In genomic region chr1:39186711-39187437, GRCm38 (mm10) we compare ENCODE assay signal across 12 mouse cellular contexts. TPM values are rescaled to one million over a fixed set of nuclear protein-coding genes. Genes with fewer than 3 reads are reported as not detected.
DNase-seq lines count a peak whose midpoint lies in the region; ATAC-seq lines count a peak whose summit lies in the region.
"Had no signal": no experiment of that assay in that cellular context is flagged by ENCODE, and none has a peak within 500 bp of the region (broad histone marks: within the 10 kb centered on the region; RNA-seq: fewer than 3 reads in every experiment).

No protein-coding gene starts in this region.

- no peaks in the 10 kb centered on the region for H3K36me3 ChIP-seq in heart, embryonic 15.5 days
- no peaks in the 10 kb centered on the region for H3K36me3 ChIP-seq in intestine, embryonic 16.5 days (ENCODE audit: control insufficient read depth, insufficient read depth, low read length)
- no peaks in the 10 kb centered on the region for H3K36me3 ChIP-seq in lung, embryonic 15.5 days
- H3K36me3 ChIP-seq: limb, embryonic 12.5 days; neural tube, embryonic 12.5 days had no signal

- DNase-seq in heart, postnatal 36 days, result no peak
- DNase-seq in R1 (ENCODE audit: low read depth, low spot score), result peak; percentile 92
- no peak for DNase-seq in gastrocnemius, adult 8-10 months (ENCODE audit: low spot score in 2 of 2)
- DNase-seq in layer of hippocampus, postnatal 36 days, result no peak
- DNase-seq in right cerebral cortex, adult 2 months (ENCODE audit: low spot score in 2 of 2), result no peak

- no peaks in the 10 kb centered on the region for H3K9me3 ChIP-seq in heart, embryonic 15.5 days (replicated peaks)
- H3K9me3 ChIP-seq in intestine, embryonic 16.5 days (ENCODE audit: control insufficient read depth, low read length), result no peaks in the 10 kb centered on the region
- H3K9me3 ChIP-seq in lung, embryonic 15.5 days, result no peaks in the 10 kb centered on the region
- H3K9me3 ChIP-seq: limb, embryonic 12.5 days; neural tube, embryonic 12.5 days had no signal

- H3K4me3 ChIP-seq in heart, embryonic 15.5 days, result no peak overlapping the region
- no peak overlapping the region for H3K4me3 ChIP-seq in intestine, embryonic 16.5 days (ENCODE audit: low read length)
- H3K4me3 ChIP-seq in lung, embryonic 15.5 days, result no peak overlapping the region
- H3K4me3 ChIP-seq: limb, embryonic 12.5 days; neural tube, embryonic 12.5 days had no signal

- ATAC-seq in heart, embryonic 15.5 days (replicated peaks; ENCODE audit: insufficient number of reproducible peaks, insufficient read depth, low FRiP score, low read depth), result 0 out of 2 replicates have a peak, but pooled peaks have one; percentile 27
- peak; percentile 86 for ATAC-seq in intestine, embryonic 16.5 days
- ATAC-seq in lung, embryonic 15.5 days (ENCODE audit: borderline replicate concordance, extremely low read depth, low FRiP score, low TSS enrichment), result peak; percentile 84
- ATAC-seq: forebrain, embryonic 16.5 days had no signal

- no peak overlapping the region for H3K4me2 ChIP-seq in heart, embryonic 15.5 days
- H3K4me2 ChIP-seq in intestine, embryonic 16.5 days (ENCODE audit: low read depth, low read length), result no peak overlapping the region
- no peak overlapping the region for H3K4me2 ChIP-seq in lung, embryonic 15.5 days
- H3K4me2 ChIP-seq: limb, embryonic 12.5 days; neural tube, embryonic 12.5 days had no signal

- peaks cover 17% of the 10 kb centered on the region for H3K4me1 ChIP-seq in heart, embryonic 15.5 days (replicated peaks)
- H3K4me1 ChIP-seq in intestine, embryonic 16.5 days (ENCODE audit: control insufficient read depth, insufficient read depth, low read length), result no peaks in the 10 kb centered on the region
- H3K4me1 ChIP-seq in lung, embryonic 15.5 days, result peaks cover 4% of the 10 kb centered on the region; the same call in 1 of the 2 replicates
- H3K4me1 ChIP-seq: limb, embryonic 12.5 days; neural tube, embryonic 12.5 days had no signal

- intact Hi-C loops in heart, postnatal 36 days (cut with DNase I), result no loop called here

- peaks cover 7% of the 10 kb centered on the region; the same call in 1 of the 2 replicates for H3K27me3 ChIP-seq in heart, embryonic 15.5 days
- no peaks in the 10 kb centered on the region for H3K27me3 ChIP-seq in intestine, embryonic 16.5 days (replicated peaks; ENCODE audit: control insufficient read depth, insufficient read depth, low read length)
- no peaks in the 10 kb centered on the region for H3K27me3 ChIP-seq in lung, embryonic 15.5 days
- H3K27me3 ChIP-seq: CH12.LX had no signal

- no peak overlapping the region for H3K9ac ChIP-seq in heart, embryonic 15.5 days
- no peak overlapping the region for H3K9ac ChIP-seq in intestine, embryonic 16.5 days (ENCODE audit: low read depth, low read length)
- no peak overlapping the region for H3K9ac ChIP-seq in lung, embryonic 15.5 days
- H3K9ac ChIP-seq: limb, embryonic 12.5 days; neural tube, embryonic 12.5 days had no signal

- WGBS in heart, embryonic 15.5 days, result 44% methylated on average over 6 of the region's 6 CpGs
- 39% methylated on average over 6 of the region's 6 CpGs for WGBS in intestine, embryonic 16.5 days
- 32% methylated on average over 6 of the region's 6 CpGs for WGBS in lung, embryonic 15.5 days

- H3K27ac ChIP-seq in heart, embryonic 15.5 days, result peak overlapping the region; percentile 80
- H3K27ac ChIP-seq in intestine, embryonic 16.5 days (ENCODE audit: low read length), result peak overlapping the region; percentile 38; the same call in 1 of the 2 replicates
- H3K27ac ChIP-seq in lung, embryonic 15.5 days, result peak overlapping the region; percentile 70
- H3K27ac ChIP-seq: limb, embryonic 12.5 days; neural tube, embryonic 12.5 days had no signal

RNA-seq across cellular contexts. Expression of gene Npas2, which starts 6.7 kb away (rescaled TPM):
- 2.4 and 2.5 TPM in 2 replicates for polyA plus RNA-seq in heart, embryonic 15.5 days (2015; fragmentation: Nextera tagmentation; extraction: Ambion mirVana)
- total RNA-seq in heart, postnatal 36 days (2021), result 1 to 10 TPM; 2.7 to 4.6 TPM
- 0.70 and 0.91 TPM in 2 replicates for polyA plus RNA-seq in intestine, embryonic 16.5 days (2015; fragmentation: Nextera tagmentation; extraction: Ambion mirVana)
- polyA plus RNA-seq in lung, embryonic 15.5 days (2015; fragmentation: Nextera tagmentation; extraction: Ambion mirVana), result 1.1 and 1.5 TPM in 2 replicates
- 1 to 10 TPM in 1 of 4 experiments, under 1 TPM in 3; 0.10 to 1.5 (median 0.38) TPM for total RNA-seq in gastrocnemius, adult 8-10 months (2022)
- total RNA-seq in layer of hippocampus, postnatal 36 days (2021), result 10 to 100 TPM; 30.1 to 33.5 TPM
- total RNA-seq: CH12.LX had no signal

Comparison
In these comparisons a context has a peak if more than half of its experiments do, and no peak if none do; other contexts are left out.
1. ATAC-seq: peak in every context shown above with its lines; median percentile 86 in intestine, embryonic 16.5 days; 84 in lung, embryonic 15.5 days; 27 in heart, embryonic 15.5 days.
2. RNA of gene Npas2, which starts 6.7 kb away (total RNA-seq): 30.1 to 33.5 TPM in layer of hippocampus, postnatal 36 days; 2.7 to 4.6 TPM in heart, postnatal 36 days and 0.10 to 1.5 TPM in gastrocnemius, adult 8-10 months; every median in the first group is over 4 times any median in the second.
3. Peak in every context shown above with its lines, with median percentiles within 50 percentile points of each other: H3K27ac ChIP-seq.